Comparison of ENCODE assay signal across 9 mouse cellular contexts in the genomic region with DNA sequence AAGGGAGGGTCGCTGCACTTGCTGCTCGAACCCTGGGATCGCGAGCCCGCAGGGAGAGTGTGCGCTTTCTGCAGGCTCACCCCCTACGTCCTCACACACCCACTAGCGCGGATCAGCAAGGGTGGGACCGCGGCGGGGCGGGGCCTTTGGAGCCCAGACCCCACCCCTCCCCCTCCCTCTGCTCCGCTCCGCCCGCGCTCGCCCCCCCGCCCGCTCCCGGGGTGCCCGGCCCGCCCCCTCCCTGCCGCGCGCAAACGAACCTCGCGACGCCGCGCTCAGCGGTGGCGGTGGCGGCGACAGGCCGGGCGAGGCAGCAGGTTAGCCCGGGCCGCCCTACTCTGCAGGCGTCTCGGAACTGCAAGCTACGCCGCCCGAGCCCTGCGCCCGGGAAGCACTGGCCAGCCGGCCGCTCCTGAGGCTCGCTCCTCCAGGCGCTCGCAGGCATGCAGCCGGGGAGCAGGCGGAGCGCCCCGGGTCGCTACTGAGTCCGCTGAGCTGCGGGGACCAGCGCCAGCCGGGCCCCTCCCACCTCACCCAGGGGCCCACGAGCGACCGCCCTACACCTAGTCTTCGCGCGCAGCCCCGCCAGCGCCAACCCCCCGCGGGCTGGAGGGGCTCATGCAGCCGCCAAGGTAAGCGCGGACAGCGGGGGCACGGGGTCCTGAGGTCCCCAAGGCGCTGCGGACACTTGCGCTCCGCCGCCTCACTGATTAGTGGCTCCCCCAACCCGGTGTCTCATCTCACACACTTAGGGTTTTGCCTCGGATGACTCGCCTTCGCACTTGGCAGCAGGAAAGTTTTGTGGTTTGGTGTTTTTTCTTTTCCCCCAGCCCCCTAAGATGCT. TPM values are rescaled to one million over a fixed set of nuclear protein-coding genes. Genes with fewer than 3 reads are reported as not detected.
DNase-seq lines count a peak whose midpoint lies in the region; ATAC-seq and TF ChIP-seq lines count a peak whose summit lies in the region.
"Had no signal": no experiment of that assay in that cellular context is flagged by ENCODE, and none has a peak within 500 bp of the region (broad histone marks: within the 10 kb centered on the region; RNA-seq: fewer than 3 reads in every experiment).

Gene Rgma (plus strand): TSS at position 253 of the 844 bp plus-strand sequence.

- WGBS in intestine, embryonic 16.5 days = under 1% methylated on average over 58 of the region's 85 CpGs
- WGBS in limb, embryonic 13.5 days = under 1% methylated on average over 50 of the region's 85 CpGs
- WGBS in midbrain, embryonic 16.5 days = 0% methylated on average over 62 of the region's 85 CpGs

- peak within 1 kb of the TSS; percentile 82 for H3K4me3 ChIP-seq in left cerebral cortex, adult 2 months
- peak within 1 kb of the TSS; percentile 65 for H3K4me3 ChIP-seq in intestine, embryonic 16.5 days (ENCODE audit: low read length)
- peak within 1 kb of the TSS; percentile 70 for H3K4me3 ChIP-seq in limb, embryonic 13.5 days
- H3K4me3 ChIP-seq in midbrain, embryonic 16.5 days (ENCODE audit: low read depth, low read length) = peak within 1 kb of the TSS; percentile 84

- intact Hi-C loops in left cerebral cortex, adult 2 months (cut with DNase I) = loop anchor here (1.0 to 10.0 kb wide), 9 partner anchors 15 to 975 kb away; no protein-coding TSS in a partner anchor

- ATAC-seq in granulocyte monocyte progenitor cell, adult 5-6 weeks (replicated peaks; ENCODE audit: poor library complexity, severe bottlenecking) = peak; percentile 18
- ATAC-seq in intestine, embryonic 16.5 days = peak; percentile 77
- ATAC-seq in limb, embryonic 13.5 days (ENCODE audit: low FRiP score, low read depth) = peak; percentile 84
- peak; percentile 85 for ATAC-seq in midbrain, embryonic 16.5 days

- H3K4me2 ChIP-seq in intestine, embryonic 16.5 days (ENCODE audit: low read depth, low read length) = peak within 1 kb of the TSS; percentile 99
- peak within 1 kb of the TSS; percentile 99 for H3K4me2 ChIP-seq in limb, embryonic 13.5 days (replicated peaks)
- H3K4me2 ChIP-seq in midbrain, embryonic 16.5 days (ENCODE audit: low read length) = peak within 1 kb of the TSS; percentile 84

- H3K36me3 ChIP-seq in intestine, embryonic 16.5 days (ENCODE audit: control insufficient read depth, insufficient read depth, low read length) = no peaks in the 10 kb centered on the region
- H3K36me3 ChIP-seq in limb, embryonic 13.5 days = no peaks in the 10 kb centered on the region
- no peaks in the 10 kb centered on the region for H3K36me3 ChIP-seq in midbrain, embryonic 16.5 days (ENCODE audit: control insufficient read depth, insufficient read depth, low read length)
- H3K36me3 ChIP-seq: G1E had no signal

- peak within 1 kb of the TSS; percentile 70 for H3K9ac ChIP-seq in intestine, embryonic 16.5 days (ENCODE audit: low read depth, low read length)
- H3K9ac ChIP-seq in limb, embryonic 13.5 days = peak within 1 kb of the TSS; percentile 84
- H3K9ac ChIP-seq in midbrain, embryonic 16.5 days (ENCODE audit: low read depth, low read length) = peak within 1 kb of the TSS; percentile 95

- H3K27ac ChIP-seq in left cerebral cortex, adult 2 months = peak within 1 kb of the TSS; percentile 82
- peak within 1 kb of the TSS; percentile 46; the same call in 1 of the 2 replicates for H3K27ac ChIP-seq in intestine, embryonic 16.5 days (ENCODE audit: low read length)
- peak within 1 kb of the TSS; percentile 75 for H3K27ac ChIP-seq in limb, embryonic 13.5 days
- H3K27ac ChIP-seq in midbrain, embryonic 16.5 days (ENCODE audit: low read length) = peak within 1 kb of the TSS; percentile 97

- peaks cover 18% of the 10 kb centered on the region for H3K4me1 ChIP-seq in intestine, embryonic 16.5 days (ENCODE audit: control insufficient read depth, insufficient read depth, low read length)
- peaks cover 47% of the 10 kb centered on the region for H3K4me1 ChIP-seq in limb, embryonic 13.5 days
- peaks cover 47% of the 10 kb centered on the region for H3K4me1 ChIP-seq in midbrain, embryonic 16.5 days (ENCODE audit: control insufficient read depth, insufficient read depth, low read length)

- H3K9me3 ChIP-seq in intestine, embryonic 16.5 days (ENCODE audit: control insufficient read depth, low read length) = no peaks in the 10 kb centered on the region
- no peaks in the 10 kb centered on the region for H3K9me3 ChIP-seq in limb, embryonic 13.5 days
- H3K9me3 ChIP-seq in midbrain, embryonic 16.5 days (replicated peaks; ENCODE audit: control insufficient read depth, low read length, poor library complexity, severe bottlenecking) = no peaks in the 10 kb centered on the region

- H3K27me3 ChIP-seq in intestine, embryonic 16.5 days (replicated peaks; ENCODE audit: control insufficient read depth, insufficient read depth, low read length) = peaks cover 7% of the 10 kb centered on the region
- peaks cover 75% of the 10 kb centered on the region for H3K27me3 ChIP-seq in limb, embryonic 13.5 days
- no peaks in the 10 kb centered on the region for H3K27me3 ChIP-seq in midbrain, embryonic 16.5 days (ENCODE audit: control insufficient read depth, insufficient read depth, low read depth, low read length)

- peak; percentile 64 for DNase-seq in left cerebral cortex, adult 2 months (ENCODE audit: extremely low spot score in 1 of 2, low spot score in 2 of 2)
- no peak for DNase-seq in left cerebral cortex, adult 11 months (ENCODE audit: low spot score)
- DNase-seq in embryo, embryonic 10.5 days (ENCODE audit: low spot score) = peak; percentile 81
- peak; percentile 42 for DNase-seq in urinary bladder, postnatal 25 days (ENCODE audit: low spot score)

- TF ChIP-seq CTCF in left cerebral cortex, adult 2 months (IDR thresholded peaks at IDR 0.05) = no peak

RNA-seq across cellular contexts. Expression of gene Rgma, which starts in this region (rescaled TPM):
- total RNA-seq in left cerebral cortex, adult 2 months (2021) = 10 to 100 TPM; 52.3 to 54.6 TPM
- total RNA-seq in granulocyte monocyte progenitor cell, adult 5-6 weeks (2014; fragmentation: Nextera tagmentation) = not detected in 2 replicates
- not detected in 2 replicates for total RNA-seq in granulocyte monocyte progenitor cell, adult 5-6 weeks (2017)
- polyA plus RNA-seq in intestine, embryonic 16.5 days (2015; fragmentation: Nextera tagmentation; extraction: Ambion mirVana) = 5.3 and 5.8 TPM in 2 replicates
- 25.3 and 25.6 TPM in 2 replicates for polyA plus RNA-seq in limb, embryonic 13.5 days (2015; fragmentation: Nextera tagmentation; extraction: Ambion mirVana)
- polyA plus RNA-seq in midbrain, embryonic 16.5 days (2015; fragmentation: Nextera tagmentation; extraction: Ambion mirVana) = 38.4 and 38.6 TPM in 2 replicates
- polyA plus RNA-seq: G1E had no signal

Comparison
In these comparisons a context has a peak if more than half of its experiments do, and no peak if none do; other contexts are left out.
1. RNA of gene Rgma (total RNA-seq): 52.3 to 54.6 TPM in left cerebral cortex, adult 2 months; not detected in granulocyte monocyte progenitor cell, adult 5-6 weeks; every median in the first group is over 10 times any median in the second.
2. Peak in ATAC-seq in granulocyte monocyte progenitor cell, adult 5-6 weeks; RNA of the gene not detected or under 1 TPM.
3. H3K27ac ChIP-seq: peak in every context shown above with its lines; median percentile 97 in midbrain, embryonic 16.5 days; 82 in left cerebral cortex, adult 2 months; 75 in limb, embryonic 13.5 days; 46 in intestine, embryonic 16.5 days.
4. ATAC-seq: peak in every context shown above with its lines; median percentile 85 in midbrain, embryonic 16.5 days; 84 in limb, embryonic 13.5 days; 77 in intestine, embryonic 16.5 days; 18 in granulocyte monocyte progenitor cell, adult 5-6 weeks.
5. Peak in every context shown above with its lines, with median percentiles within 50 percentile points of each other: H3K4me3 ChIP-seq, H3K4me2 ChIP-seq and H3K9ac ChIP-seq.